Mouse (Mus musculus) hindlimb bud, embryonic 11.5 days (tissue): Measurements from ENCODE around the gene Dlg4.
A peak's percentile ranks its signal among the peaks of the same experiment; 100 is the strongest.
"Not testable (repeated sequence)": the region's sequence is repeated elsewhere in the genome, so short reads cannot be mapped to it uniquely, and the experiment has no call there.

Source experiments
- DNase-seq: peaks from one replicate; pipeline ENCODE4 v3.0.0-alpha.2; 2012; ENCODE audit warnings: low read depth, low spot score; ENCODE audit errors: extremely low spot score

Gene Dlg4

GRCm38 (mm10) chr11:69996161-69997061 lies 20.3 kb upstream of the Dlg4 start:
- DNase-seq = no peak

GRCm38 (mm10) chr11:69997070-69997509 lies 19.7 kb upstream of the Dlg4 start:
- no peak for DNase-seq

- no peak for DNase-seq
Observed at GRCm38 (mm10) chr11:69998567-69999491, 17.9 kb upstream of the Dlg4 start.

GRCm38 (mm10) chr11:69999666-70000065 lies 17.1 kb upstream of the Dlg4 start:
- no peak for DNase-seq

GRCm38 (mm10) chr11:70000396-70000898 lies 16.3 kb upstream of the Dlg4 start, which contains the start of gene Dvl2:
Dvl2 (plus strand) TSS chr11:70000595.
- peak; percentile 83 for DNase-seq

GRCm38 (mm10) chr11:70001159-70001558 lies 15.6 kb upstream of the Dlg4 start:
- DNase-seq = no peak

GRCm38 (mm10) chr11:70001865-70002264 lies 14.9 kb upstream of the Dlg4 start:
- no peak for DNase-seq

- no peak for DNase-seq
Observed at GRCm38 (mm10) chr11:70002471-70002870, 14.3 kb upstream of the Dlg4 start.

- DNase-seq = no peak
Observed at GRCm38 (mm10) chr11:70005521-70005920, 11.2 kb upstream of the Dlg4 start.

- no peak for DNase-seq
Observed at GRCm38 (mm10) chr11:70010033-70010432, 6.7 kb upstream of the Dlg4 start.

- no peak for DNase-seq
Observed at GRCm38 (mm10) chr11:70010548-70010947, 6.2 kb upstream of the Dlg4 start.

- no peak for DNase-seq
Observed at GRCm38 (mm10) chr11:70010961-70011360, 5.8 kb upstream of the Dlg4 start.

GRCm38 (mm10) chr11:70012931-70013330 lies 3.8 kb upstream of the Dlg4 start:
- no peak for DNase-seq

- no peak for DNase-seq
Observed at GRCm38 (mm10) chr11:70013408-70013807, 3.3 kb upstream of the Dlg4 start.

GRCm38 (mm10) chr11:70014051-70014450 lies 2.7 kb upstream of the Dlg4 start:
- no peak for DNase-seq

GRCm38 (mm10) chr11:70014880-70015558 lies 1.7 kb upstream of the Dlg4 start, which contains the start of gene Acadvl:
Acadvl (minus strand) TSS chr11:70015411.
- no peak for DNase-seq

- DNase-seq = no peak
Observed at GRCm38 (mm10) chr11:70015677-70016076, 1.1 kb upstream of the Dlg4 start.

- DNase-seq = not testable (repeated sequence)
Observed at GRCm38 (mm10) chr11:70016177-70016576, 565 bp upstream of the Dlg4 start.

GRCm38 (mm10) chr11:70017199-70017767 lies 541 bp downstream of the Dlg4 start:
- no peak for DNase-seq
